In the genomic region with DNA sequence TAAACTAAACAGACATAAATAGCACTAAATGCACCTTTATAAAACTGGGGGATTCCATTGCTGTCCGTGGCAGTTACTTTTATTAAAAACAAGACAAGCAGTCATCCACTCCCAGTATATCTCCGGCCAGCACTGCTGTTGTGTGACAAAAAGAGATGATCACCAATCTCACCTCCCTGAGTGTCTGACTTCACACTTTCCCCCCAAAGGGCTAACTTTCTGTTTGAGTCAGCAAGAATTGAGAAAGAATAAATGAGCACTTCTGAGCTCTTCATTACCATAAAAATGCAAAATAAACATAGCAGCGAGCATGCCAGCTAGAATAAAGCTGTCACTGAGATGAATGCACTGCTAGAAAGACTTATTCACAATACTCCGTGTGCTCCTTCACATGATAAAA, we compare ENCODE assay signal across 24 mouse cellular contexts. TPM values are rescaled to one million over a fixed set of nuclear protein-coding genes. Genes with fewer than 3 reads are reported as not detected.
A peak's percentile ranks its signal among the peaks of the same experiment; 100 is the strongest.
DNase-seq lines count a peak whose midpoint lies in the region; ATAC-seq and TF ChIP-seq lines count a peak whose summit lies in the region.
"Had no signal": no experiment of that assay in that cellular context is flagged by ENCODE, and none has a peak within 500 bp of the region (broad histone marks: within the 10 kb centered on the region; RNA-seq: fewer than 3 reads in every experiment).

No protein-coding gene starts in this region.

- H3K4me3 ChIP-seq in forebrain, embryonic 16.5 days (replicated peaks; ENCODE audit: low read length) = no peak overlapping the region
- no peak overlapping the region for H3K4me3 ChIP-seq in forebrain, embryonic 11.5 days (ENCODE audit: low read depth, low read length)
- no peak overlapping the region for H3K4me3 ChIP-seq in midbrain, embryonic 12.5 days
- H3K4me3 ChIP-seq in midbrain, embryonic 16.5 days (ENCODE audit: low read depth, low read length) = no peak overlapping the region
- no peak overlapping the region for H3K4me3 ChIP-seq in CH12.LX (replicated peaks in 1 of 3; ENCODE audit: low read depth in 2 of 3, low read length in 2 of 3, poor library complexity in 1 of 3)
- H3K4me3 ChIP-seq: forebrain, embryonic 12.5 days; heart, adult 2 months; heart, embryonic 10.5 days; heart, embryonic 13.5 days; hindbrain, embryonic 12.5 days; hindbrain, embryonic 15.5 days had no signal

- H3K79me2 ChIP-seq in CH12.LX (replicated peaks; ENCODE audit: control insufficient read depth, extremely low read depth, insufficient read depth, poor library complexity, severe bottlenecking) = no peaks in the 10 kb centered on the region

- H3K27ac ChIP-seq in forebrain, embryonic 16.5 days (ENCODE audit: low read length) = no peak overlapping the region
- H3K27ac ChIP-seq in forebrain, embryonic 11.5 days (ENCODE audit: low read depth, low read length) = no peak overlapping the region
- H3K27ac ChIP-seq in midbrain, embryonic 12.5 days (replicated peaks) = no peak overlapping the region
- H3K27ac ChIP-seq in midbrain, embryonic 16.5 days (ENCODE audit: low read length) = no peak overlapping the region
- no peak overlapping the region for H3K27ac ChIP-seq in CH12.LX (ENCODE audit: insufficient read depth, low read depth)
- H3K27ac ChIP-seq: forebrain, embryonic 12.5 days; heart, adult 2 months; heart, embryonic 10.5 days; heart, embryonic 13.5 days; hindbrain, embryonic 12.5 days; hindbrain, embryonic 15.5 days had no signal

- TF ChIP-seq EP300 in CH12.LX (IDR thresholded peaks at IDR 0.05; ENCODE audit: low read length) = peak; percentile 47

- no peak overlapping the region for H3K9ac ChIP-seq in forebrain, embryonic 16.5 days (replicated peaks; ENCODE audit: low read depth, low read length)
- no peak overlapping the region for H3K9ac ChIP-seq in forebrain, embryonic 11.5 days (ENCODE audit: low read length)
- no peak overlapping the region for H3K9ac ChIP-seq in midbrain, embryonic 12.5 days (replicated peaks)
- no peak overlapping the region for H3K9ac ChIP-seq in midbrain, embryonic 16.5 days (ENCODE audit: low read depth, low read length)
- H3K9ac ChIP-seq in CH12.LX (ENCODE audit: insufficient read depth, low read depth) = no peak overlapping the region
- H3K9ac ChIP-seq: forebrain, embryonic 12.5 days; heart, embryonic 13.5 days; hindbrain, embryonic 12.5 days; hindbrain, embryonic 15.5 days had no signal

- H3K27me3 ChIP-seq in forebrain, embryonic 16.5 days (replicated peaks; ENCODE audit: control insufficient read depth, insufficient read depth, low read length) = no peaks in the 10 kb centered on the region
- H3K27me3 ChIP-seq in forebrain, embryonic 11.5 days (ENCODE audit: control insufficient read depth, insufficient read depth, low read length) = no peaks in the 10 kb centered on the region
- H3K27me3 ChIP-seq in midbrain, embryonic 12.5 days = no peaks in the 10 kb centered on the region
- H3K27me3 ChIP-seq in midbrain, embryonic 16.5 days (ENCODE audit: control insufficient read depth, insufficient read depth, low read depth, low read length) = no peaks in the 10 kb centered on the region
- H3K27me3 ChIP-seq in CH12.LX (replicated peaks) = no peaks in the 10 kb centered on the region
- H3K27me3 ChIP-seq: forebrain, embryonic 12.5 days; heart, embryonic 13.5 days; hindbrain, embryonic 12.5 days; hindbrain, embryonic 15.5 days had no signal

- H3K4me1 ChIP-seq in forebrain, embryonic 16.5 days (replicated peaks; ENCODE audit: control insufficient read depth, insufficient read depth, low read length) = 0 out of 2 replicates have a peak, but pooled peaks cover 3% of the 10 kb centered on the region
- no peaks in the 10 kb centered on the region for H3K4me1 ChIP-seq in forebrain, embryonic 11.5 days (replicated peaks; ENCODE audit: control insufficient read depth, insufficient read depth, low read length)
- H3K4me1 ChIP-seq in midbrain, embryonic 12.5 days = no peaks in the 10 kb centered on the region
- no peaks in the 10 kb centered on the region for H3K4me1 ChIP-seq in midbrain, embryonic 16.5 days (ENCODE audit: control insufficient read depth, insufficient read depth, low read length)
- H3K4me1 ChIP-seq in CH12.LX (ENCODE audit: control insufficient read depth in 1 of 2, insufficient read depth in 2 of 2) = peaks cover 0 to 16% of the 10 kb centered on the region in 2 experiments; a peak in 2 of 4 replicates
- H3K4me1 ChIP-seq: forebrain, embryonic 12.5 days; heart, embryonic 10.5 days; heart, embryonic 13.5 days; hindbrain, embryonic 12.5 days; hindbrain, embryonic 15.5 days had no signal

- TF ChIP-seq RAD21 in CH12.LX (IDR thresholded peaks at IDR 0.05; ENCODE audit: low read depth, low read length) = no peak

- no peak for DNase-seq in forebrain, embryonic 11.5 days (ENCODE audit: low spot score)
- peak; percentile 40 for DNase-seq in CH12.LX (ENCODE audit: extremely low read depth)
- DNase-seq in layer of hippocampus, adult 8-10 months (ENCODE audit: low spot score in 2 of 2) = no peak
- DNase-seq: adrenal gland, adult 8-10 months; adrenal gland, postnatal 25 days; cerebellum, adult 18-20 months; cerebellum, adult 9-10 months; cerebellum, postnatal 14 days; gastrocnemius, postnatal 10 days; gastrocnemius, postnatal 36 days; heart, adult 2 months; heart, postnatal 14 days; heart, postnatal 4 days had no signal

- no peaks in the 10 kb centered on the region for H3K9me3 ChIP-seq in forebrain, embryonic 16.5 days (ENCODE audit: control insufficient read depth, low read length)
- H3K9me3 ChIP-seq in forebrain, embryonic 11.5 days (ENCODE audit: control insufficient read depth, low read length) = no peaks in the 10 kb centered on the region
- no peaks in the 10 kb centered on the region for H3K9me3 ChIP-seq in midbrain, embryonic 12.5 days
- H3K9me3 ChIP-seq in midbrain, embryonic 16.5 days (replicated peaks; ENCODE audit: control insufficient read depth, low read length, poor library complexity, severe bottlenecking) = no peaks in the 10 kb centered on the region
- no peaks in the 10 kb centered on the region for H3K9me3 ChIP-seq in CH12.LX (replicated peaks; ENCODE audit: low read length)
- H3K9me3 ChIP-seq: forebrain, embryonic 12.5 days; heart, embryonic 10.5 days; heart, embryonic 13.5 days; hindbrain, embryonic 12.5 days; hindbrain, embryonic 15.5 days had no signal

- 25% methylated on average over 4 of the region's 4 CpGs for WGBS in forebrain, embryonic 16.5 days
- 61% methylated on average over 4 of the region's 4 CpGs for WGBS in forebrain, embryonic 11.5 days
- 35% methylated on average over 4 of the region's 4 CpGs for whole genome bisulfite sequencing in midbrain, embryonic 12.5 days
- 28% methylated on average over 4 of the region's 4 CpGs for WGBS in midbrain, embryonic 16.5 days

- no peak overlapping the region for H3K4me2 ChIP-seq in forebrain, embryonic 16.5 days (ENCODE audit: low read length)
- H3K4me2 ChIP-seq in forebrain, embryonic 11.5 days (ENCODE audit: low read depth, low read length, severe bottlenecking) = no peak overlapping the region
- no peak overlapping the region for H3K4me2 ChIP-seq in midbrain, embryonic 12.5 days (replicated peaks)
- no peak overlapping the region for H3K4me2 ChIP-seq in midbrain, embryonic 16.5 days (ENCODE audit: low read length)
- H3K4me2 ChIP-seq in CH12.LX (ENCODE audit: insufficient read depth, low read depth, poor library complexity, severe bottlenecking) = peak overlapping the region; percentile 75
- H3K4me2 ChIP-seq: forebrain, embryonic 12.5 days; heart, embryonic 13.5 days; hindbrain, embryonic 12.5 days; hindbrain, embryonic 15.5 days had no signal

- ATAC-seq in forebrain, embryonic 16.5 days = peak; percentile 49; the same call in 1 of the 2 replicates
- no peak for ATAC-seq in forebrain, embryonic 11.5 days (replicated peaks; ENCODE audit: low FRiP score)
- peak; percentile 38; the same call in 1 of the 2 replicates for ATAC-seq in midbrain, embryonic 12.5 days (ENCODE audit: low FRiP score, low read depth)
- no peak for ATAC-seq in midbrain, embryonic 16.5 days
- ATAC-seq: activated CD4-positive, CD25-positive, alpha-beta regulatory T cell, adult 4 months; CD4-positive, CD25-positive, alpha-beta regulatory T cell, adult 4 months; intestine, postnatal 0 days had no signal

- TF ChIP-seq POLR2A in CH12.LX (IDR thresholded peaks at IDR 0.05; ENCODE audit: low read depth, low read length) = no peak

- H3K36me3 ChIP-seq in forebrain, embryonic 16.5 days (ENCODE audit: control insufficient read depth, insufficient read depth) = no peaks in the 10 kb centered on the region
- H3K36me3 ChIP-seq in forebrain, embryonic 11.5 days (ENCODE audit: control insufficient read depth, insufficient read depth, low read length) = no peaks in the 10 kb centered on the region
- no peaks in the 10 kb centered on the region for H3K36me3 ChIP-seq in midbrain, embryonic 12.5 days
- H3K36me3 ChIP-seq in midbrain, embryonic 16.5 days (ENCODE audit: control insufficient read depth, insufficient read depth, low read length) = no peaks in the 10 kb centered on the region
- no peaks in the 10 kb centered on the region for H3K36me3 ChIP-seq in CH12.LX (replicated peaks in 1 of 2; ENCODE audit: control insufficient read depth in 1 of 2, insufficient read depth in 1 of 2, low read length in 1 of 2)
- H3K36me3 ChIP-seq: forebrain, embryonic 12.5 days; heart, embryonic 10.5 days; heart, embryonic 13.5 days; hindbrain, embryonic 12.5 days; hindbrain, embryonic 15.5 days had no signal

- TF ChIP-seq CTCF in CH12.LX (conservative IDR thresholded peaks at IDR 0.05 in 1 of 2, IDR thresholded peaks at IDR 0.05 in 1 of 2; ENCODE audit: low read depth in 2 of 2, low read length in 2 of 2) = no peak

- in situ Hi-C loops in CH12.LX (cut with MboI; ENCODE audit: low pct_ligation_motif_present, low pct_unique_long_range_greater_than_20kb, low sequenced_read_pairs) = loop anchor here (25.0 kb wide), 1 partner anchor 944 kb away; no protein-coding TSS in a partner anchor

- dilution Hi-C loops in CH12.LX (cut with MboI; ENCODE audit: extremely low pct_ligation_motif_present, extremely low pct_unique_long_range_greater_than_20kb, low sequenced_read_pairs) = no loop called here

RNA-seq across cellular contexts. Expression of a gene that starts 31.1 kb away (rescaled TPM):
- polyA plus RNA-seq in forebrain, embryonic 16.5 days (2015; fragmentation: Nextera tagmentation; extraction: Ambion mirVana) = 25.2 and 29.2 TPM in 2 replicates
- polyA plus RNA-seq in forebrain, embryonic 11.5 days (2014; fragmentation: Nextera tagmentation; extraction: Ambion mirVana) = 36.1 and 37.6 TPM in 2 replicates
- polyA plus RNA-seq in midbrain, embryonic 12.5 days (2016; fragmentation: Nextera tagmentation; extraction: Ambion mirVana) = 33.4 and 34.3 TPM in 2 replicates
- 24.4 and 25.2 TPM in 2 replicates for polyA plus RNA-seq in midbrain, embryonic 16.5 days (2015; fragmentation: Nextera tagmentation; extraction: Ambion mirVana)
- total RNA-seq in CH12.LX (2012; rRNA removed) (36.0 and 36.6 TPM in 2 replicates), CH12.LX (2014; rRNA removed) (48.7 and 50.2 TPM in 2 replicates)
- 35.5 and 38.6 TPM in 2 replicates for polyA plus RNA-seq in CH12.LX (2012; ENCODE audit: insufficient read length, low read depth)
- total RNA-seq in layer of hippocampus, adult 8-10 months (2022) = 10 to 100 TPM; 17.2 to 18.6 (median 17.8) TPM

RNA-seq across cellular contexts. Expression of a gene that starts 31.7 kb away (rescaled TPM):
- polyA plus RNA-seq in forebrain, embryonic 16.5 days (2015; fragmentation: Nextera tagmentation; extraction: Ambion mirVana) = 0.48 and 0.92 TPM in 2 replicates
- polyA plus RNA-seq in forebrain, embryonic 11.5 days (2014; fragmentation: Nextera tagmentation; extraction: Ambion mirVana) = 0.69 and 0.94 TPM in 2 replicates
- 1.3 and 2.1 TPM in 2 replicates for polyA plus RNA-seq in midbrain, embryonic 12.5 days (2016; fragmentation: Nextera tagmentation; extraction: Ambion mirVana)
- 0.88 and 1.2 TPM in 2 replicates for polyA plus RNA-seq in midbrain, embryonic 16.5 days (2015; fragmentation: Nextera tagmentation; extraction: Ambion mirVana)
- total RNA-seq in CH12.LX (2012; rRNA removed) (11.1 and 12.0 TPM in 2 replicates), CH12.LX (2014; rRNA removed) (0.48 TPM in 1 of 2 replicates, not detected in the other)
- polyA plus RNA-seq in CH12.LX (2012; ENCODE audit: insufficient read length, low read depth) = 0.64 TPM in 1 of 2 replicates, not detected in the other
- under 1 TPM in 3 of 4 experiments, not detected in 1; 0.41 to 0.74 (median 0.59) TPM for total RNA-seq in layer of hippocampus, adult 8-10 months (2022)
- total RNA-seq: gastrocnemius, postnatal 10 days; gastrocnemius, postnatal 36 days had no signal
- polyA plus RNA-seq: heart, adult 2 months had no signal

Comparison
In these comparisons a context has a peak if more than half of its experiments do, and no peak if none do; other contexts are left out.
1. ATAC-seq: peak in forebrain, embryonic 16.5 days (single experiment) and midbrain, embryonic 12.5 days (single experiment); none in forebrain, embryonic 11.5 days (single experiment) and midbrain, embryonic 16.5 days (single experiment).